Mouse (Mus musculus) heart, embryonic 11.5 days (tissue): ENCODE measurements at regions not wholly inside any gene's neighbourhood (a gene's known extent, or its start where the extent isn't known, plus 50 kb on each side); places are given as distances from the start of the nearest gene placed in this dataset. TPM values are rescaled to one million over a fixed set of nuclear protein-coding genes. Genes with fewer than 3 reads are reported as not detected.

ENCODE experiments used
- microRNA-seq: library from miRNA; unstranded; fragments of <30 nt; microRNA quantifications from one replicate; pipeline ENCODE4, GENCODE M21; 2016; ENCODE audit warnings: borderline number of aligned reads

Small RNA genes lying in the stretch of these regions (microRNA-seq; reads per million reads assigned to microRNA genes)
- gene Gm44338 = not detected
